Mouse (Mus musculus) cerebellum, adult (tissue): ENCODE measurements around the gene Set.

Experiments used
- ATAC-seq: cut with Nextera tagmentation; 2 replicates; pipeline ENCODE4 v1.9.2; 2017; ENCODE audit warnings: mild to moderate bottlenecking, moderate library complexity, mixed read lengths; ENCODE audit not compliant: insufficient number of reproducible peaks, low FRiP score, low TSS enrichment

Gene Set

GRCm38 (mm10) chr2:30084113-30084512 is 26.9 kb downstream of the Set start:
- no peak for ATAC-seq

- ATAC-seq: no peak
These were observed 27.5 kb downstream of the Set start for GRCm38 (mm10) chr2:30084632-30085031.

GRCm38 (mm10) chr2:30087310-30087709 is 30.1 kb downstream of the Set start:
- no peak for ATAC-seq

- ATAC-seq: no peak
These were observed 34.3 kb downstream of the Set start for GRCm38 (mm10) chr2:30091521-30091920.

GRCm38 (mm10) chr2:30092280-30092918 is 35.2 kb downstream of the Set start:
- ATAC-seq: no peak

- ATAC-seq: peak; percentile 88
These were observed 36.5 kb downstream of the Set start, which contains the start of gene Zdhhc12 for GRCm38 (mm10) chr2:30093471-30094207. Zdhhc12 (minus strand) TSS chr2:30093648.

- no peak for ATAC-seq
These were observed 37.0 kb downstream of the Set start for GRCm38 (mm10) chr2:30094208-30094588.

- no peak for ATAC-seq
These were observed 38.8 kb downstream of the Set start for GRCm38 (mm10) chr2:30095882-30096527.

- ATAC-seq: no peak
These were observed 43.0 kb downstream of the Set start for GRCm38 (mm10) chr2:30100214-30100613.

- no peak for ATAC-seq
These were observed 49.2 kb downstream of the Set start for GRCm38 (mm10) chr2:30106364-30106763.

- no peak for ATAC-seq
These were observed 50.5 kb downstream of the Set start for GRCm38 (mm10) chr2:30107646-30108045.

GRCm38 (mm10) chr2:30108260-30108659 is 51.1 kb downstream of the Set start:
- ATAC-seq: no peak

GRCm38 (mm10) chr2:30111500-30111899 is 54.3 kb downstream of the Set start:
- ATAC-seq: no peak

GRCm38 (mm10) chr2:30112564-30112963 is 55.4 kb downstream of the Set start:
- no peak for ATAC-seq

- ATAC-seq: no peak
These were observed 62.5 kb downstream of the Set start for GRCm38 (mm10) chr2:30119641-30120051.

GRCm38 (mm10) chr2:30120269-30120668 is 63.1 kb downstream of the Set start:
- ATAC-seq: no peak
